Mouse (Mus musculus): ENCODE data around the gene Gm40193.

DNA sequence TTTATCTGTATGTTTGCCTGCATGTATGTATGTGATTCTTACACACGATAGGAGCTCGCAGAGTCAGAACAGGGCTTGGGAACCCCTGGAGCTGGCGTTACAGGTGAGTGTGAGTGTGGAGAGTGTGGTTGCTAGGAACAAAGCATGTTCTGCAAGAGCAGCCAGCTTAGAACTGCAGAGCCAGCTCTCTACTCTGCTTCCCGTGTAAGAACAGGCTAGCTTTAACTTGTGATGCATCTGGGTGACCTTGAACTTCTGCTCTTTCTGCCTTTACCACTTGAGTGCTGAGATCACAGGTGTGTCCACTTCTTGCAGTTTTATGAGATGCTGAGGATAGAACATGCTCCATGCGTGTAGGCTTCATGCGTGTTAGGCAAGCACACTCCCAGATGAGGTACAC lies 46.2 kb upstream of the Gm40193 start:
- TF ChIP-seq CTCF (IDR thresholded peaks at IDR 0.05; ENCODE audit: extremely low read depth, insufficient read length, insufficient replicate concordance, low read depth, low read length) (no peak), POLR2A (IDR thresholded peaks at IDR 0.05; ENCODE audit: low read depth, low read length) (no peak)

Measured in small intestine, adult 2 months (tissue).